Mouse (Mus musculus) layer of hippocampus, adult 9-10 months (tissue): ENCODE measurements around the gene Gm5134.
"Not testable (repeated sequence)": the region's sequence is repeated elsewhere in the genome, so short reads cannot be mapped to it uniquely, and the experiment has no call there.

Experiments used
- DNase-seq: peaks from one replicate; pipeline ENCODE4 v3.0.0; 2022; ENCODE audit warnings: low spot score

Gene Gm5134

GRCm38 (mm10) chr10:75994531-75995210 lies 40.4 kb downstream of the Gm5134 start:
- DNase-seq: not testable (repeated sequence)

- no peak for DNase-seq
These were observed 41.1 kb downstream of the Gm5134 start for GRCm38 (mm10) chr10:75995463-75995862.

GRCm38 (mm10) chr10:75996315-75996714 lies 42.0 kb downstream of the Gm5134 start:
- DNase-seq: no peak

GRCm38 (mm10) chr10:76001160-76001559 lies 46.8 kb downstream of the Gm5134 start:
- no peak for DNase-seq

GRCm38 (mm10) chr10:76002101-76002521 lies 47.8 kb downstream of the Gm5134 start:
- no peak for DNase-seq

- no peak for DNase-seq
These were observed 48.3 kb downstream of the Gm5134 start for GRCm38 (mm10) chr10:76002615-76003014.

- no peak for DNase-seq
These were observed 48.9 kb downstream of the Gm5134 start for GRCm38 (mm10) chr10:76003221-76003620.

GRCm38 (mm10) chr10:76006385-76006784 lies 52.1 kb downstream of the Gm5134 start:
- DNase-seq: no peak

- DNase-seq: no peak
These were observed 55.5 kb downstream of the Gm5134 start for GRCm38 (mm10) chr10:76009812-76010211.

GRCm38 (mm10) chr10:76012922-76013321 lies 58.6 kb downstream of the Gm5134 start:
- no peak for DNase-seq

GRCm38 (mm10) chr10:76016886-76017285 lies 62.6 kb downstream of the Gm5134 start:
- no peak for DNase-seq

GRCm38 (mm10) chr10:76021728-76022127 lies 67.4 kb downstream of the Gm5134 start:
- DNase-seq: no peak

GRCm38 (mm10) chr10:76023921-76024320 lies 69.6 kb downstream of the Gm5134 start:
- DNase-seq: no peak

- DNase-seq: no peak
These were observed 71.3 kb downstream of the Gm5134 start for GRCm38 (mm10) chr10:76025470-76026190.

- DNase-seq: no peak
These were observed 73.1 kb downstream of the Gm5134 start for GRCm38 (mm10) chr10:76027127-76028015.

GRCm38 (mm10) chr10:76028016-76028366 lies 73.7 kb downstream of the Gm5134 start:
- no peak for DNase-seq

- no peak for DNase-seq
These were observed 74.1 kb downstream of the Gm5134 start for GRCm38 (mm10) chr10:76028396-76028795.

- no peak for DNase-seq
These were observed 75.0 kb downstream of the Gm5134 start for GRCm38 (mm10) chr10:76029276-76029675.

GRCm38 (mm10) chr10:76030496-76030895 lies 76.2 kb downstream of the Gm5134 start:
- DNase-seq: no peak

- no peak for DNase-seq
These were observed 77.4 kb downstream of the Gm5134 start for GRCm38 (mm10) chr10:76031511-76032401.

GRCm38 (mm10) chr10:76032402-76033118 lies 78.2 kb downstream of the Gm5134 start, which contains the start of gene Zfp280b:
Gene Zfp280b, plus strand, starts transcription at chr10:76032650.
- peak; percentile 88 for DNase-seq
